Mouse (Mus musculus): ENCODE results near the gene Tbc1d7.

The Tbc1d7 gene

DNA sequence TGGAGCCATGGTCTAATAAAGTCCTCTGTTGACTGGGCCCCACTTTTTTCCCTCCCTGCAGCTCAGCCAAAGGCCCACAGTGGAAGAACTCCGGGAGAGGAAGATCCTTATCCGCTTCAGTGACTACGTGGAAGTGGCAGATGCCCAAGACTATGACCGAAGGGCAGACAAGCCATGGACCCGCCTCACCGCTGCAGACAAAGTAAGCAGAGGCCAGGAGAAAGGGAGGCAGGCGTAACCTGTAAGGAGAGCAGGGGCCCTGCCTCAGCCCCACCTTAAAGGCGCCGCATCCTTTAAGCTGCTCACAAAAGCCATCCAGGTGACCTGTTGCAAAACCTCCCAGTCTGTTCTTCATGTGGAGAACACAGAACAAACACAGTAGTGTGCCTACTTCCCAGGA is 38.4 kb downstream of the Tbc1d7 start:
- DNase-seq = no peak

DNA sequence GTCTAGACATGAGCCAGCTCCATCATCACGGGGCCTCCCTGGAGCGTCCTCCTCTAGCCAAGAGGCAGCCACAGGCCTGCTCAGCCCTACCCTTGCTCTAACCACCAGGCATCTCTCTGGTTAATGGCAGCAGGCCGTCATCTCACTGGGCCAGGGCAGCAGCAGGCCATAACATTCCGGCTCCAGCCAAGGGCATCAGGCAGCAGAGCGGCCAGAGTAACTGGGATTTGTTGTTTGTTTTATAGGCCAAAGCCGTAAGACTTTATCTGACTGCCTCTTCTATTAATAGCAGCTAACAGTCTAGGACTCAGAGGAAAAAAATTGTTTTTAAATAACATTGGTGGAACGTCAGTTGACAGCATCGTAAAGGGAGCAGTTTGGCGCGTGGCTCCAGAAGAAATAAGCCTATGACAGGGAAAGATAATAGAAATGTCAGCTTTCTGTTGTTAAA is 39.5 kb downstream of the Tbc1d7 start:
- no peak for DNase-seq

GRCm38 (mm10) chr13:43130161-43130560 is 41.1 kb downstream of the Tbc1d7 start:
- DNase-seq = no peak

DNA sequence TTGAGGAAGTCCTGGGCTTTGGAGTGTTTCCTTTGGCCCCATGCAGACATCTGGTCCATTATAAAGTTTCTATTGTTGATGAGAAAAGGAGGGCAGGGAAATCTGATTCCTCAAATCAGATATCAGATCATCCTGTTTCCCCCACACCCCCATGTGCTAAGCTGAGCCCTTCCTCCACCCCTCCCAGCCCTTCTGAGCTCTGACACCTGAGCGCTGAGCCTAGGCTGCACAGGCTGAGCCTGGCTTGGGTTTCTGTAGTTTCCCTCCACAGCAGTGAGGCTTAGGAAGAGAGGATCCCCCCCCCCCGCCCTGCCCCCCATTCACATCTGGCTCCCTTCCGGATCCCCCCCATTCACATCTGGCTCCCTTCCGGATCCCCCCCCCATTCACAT is 46.6 kb downstream of the Tbc1d7 start:
- no peak for DNase-seq

- DNase-seq = no peak
Observed at GRCm38 (mm10) chr13:43123895-43124682, 47.2 kb downstream of the Tbc1d7 start.

DNA sequence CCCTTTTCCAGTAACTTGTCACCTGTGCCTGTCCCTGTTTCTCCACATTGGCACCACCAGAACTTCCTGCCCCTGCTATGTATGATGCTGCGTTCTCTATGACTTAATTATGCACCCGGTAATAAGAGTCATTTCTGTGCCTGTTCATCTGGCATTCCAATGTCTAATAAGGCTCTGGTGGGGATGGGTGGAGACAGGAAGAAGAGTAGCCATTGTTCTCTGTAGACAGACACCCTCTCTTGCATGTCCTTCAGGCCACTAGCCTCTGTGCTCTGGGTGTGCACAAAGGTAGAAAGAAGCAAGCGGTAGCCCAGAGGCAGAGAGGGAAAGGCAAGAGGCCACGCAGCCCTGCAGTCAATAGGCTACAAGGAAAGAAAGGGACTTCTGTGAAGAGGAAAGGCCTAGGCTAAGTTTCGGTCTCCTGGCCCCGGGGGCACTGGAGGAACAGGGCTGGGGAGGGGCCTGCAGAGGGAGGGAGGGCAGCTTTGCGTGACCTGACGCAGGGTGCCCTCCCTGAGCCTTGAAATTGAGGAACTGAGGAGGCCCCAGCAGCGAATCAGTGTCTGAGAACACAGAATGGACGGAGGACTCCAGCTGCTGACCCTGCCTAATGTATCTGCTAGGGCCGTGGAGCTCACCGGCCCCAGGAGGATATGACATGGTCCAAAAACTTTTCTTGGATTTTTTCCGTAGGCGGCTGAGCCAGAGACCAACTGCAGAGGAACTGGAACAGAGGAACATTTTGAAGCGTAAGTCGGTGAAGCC is 48.8 kb downstream of the Tbc1d7 start:
- DNase-seq = peak; percentile 20

DNA sequence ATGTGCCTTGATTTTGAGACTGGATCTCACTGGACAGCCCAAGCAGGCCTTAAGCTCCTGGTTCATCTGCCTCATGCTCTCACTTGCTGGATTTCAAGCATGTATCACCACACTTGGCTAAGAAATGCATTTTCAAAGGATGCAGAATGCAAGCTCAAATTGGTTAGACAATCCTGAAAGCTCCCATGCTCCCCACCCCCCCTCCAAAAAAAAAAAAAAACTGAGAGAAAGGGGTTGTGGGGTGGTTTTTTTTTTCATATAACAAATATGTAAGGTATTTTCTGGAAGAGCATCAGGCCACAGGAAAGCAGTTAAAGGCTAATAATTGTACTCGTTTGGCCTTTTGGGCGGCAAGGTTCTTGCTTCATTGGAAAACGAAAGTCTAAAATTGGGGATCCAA is 58.2 kb downstream of the Tbc1d7 start:
- DNase-seq = no peak

DNA sequence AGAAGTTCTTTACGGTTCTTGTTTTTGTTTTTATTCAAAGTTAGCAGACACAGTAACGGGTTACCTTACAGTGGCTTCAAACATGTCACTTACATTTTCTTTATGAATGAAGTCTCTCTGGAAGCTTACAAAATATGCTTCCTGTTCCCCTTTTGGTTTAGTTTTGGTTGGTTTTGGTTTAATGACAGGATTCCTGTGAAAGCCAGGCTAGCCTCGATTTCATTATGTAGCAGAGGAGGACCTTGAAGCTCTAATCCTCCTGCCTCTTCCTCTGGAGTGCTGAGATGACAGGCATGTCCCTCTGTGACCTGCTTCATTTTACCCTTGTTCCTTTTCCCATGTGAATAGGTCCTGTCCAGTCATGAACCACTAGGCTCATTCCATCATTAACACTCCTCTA is 58.6 kb downstream of the Tbc1d7 start:
- no peak for DNase-seq

GRCm38 (mm10) chr13:43112280-43112679 is 59.0 kb downstream of the Tbc1d7 start:
- no peak for DNase-seq

- DNase-seq = no peak
Observed at GRCm38 (mm10) chr13:43104496-43104895, 66.8 kb downstream of the Tbc1d7 start.

DNA sequence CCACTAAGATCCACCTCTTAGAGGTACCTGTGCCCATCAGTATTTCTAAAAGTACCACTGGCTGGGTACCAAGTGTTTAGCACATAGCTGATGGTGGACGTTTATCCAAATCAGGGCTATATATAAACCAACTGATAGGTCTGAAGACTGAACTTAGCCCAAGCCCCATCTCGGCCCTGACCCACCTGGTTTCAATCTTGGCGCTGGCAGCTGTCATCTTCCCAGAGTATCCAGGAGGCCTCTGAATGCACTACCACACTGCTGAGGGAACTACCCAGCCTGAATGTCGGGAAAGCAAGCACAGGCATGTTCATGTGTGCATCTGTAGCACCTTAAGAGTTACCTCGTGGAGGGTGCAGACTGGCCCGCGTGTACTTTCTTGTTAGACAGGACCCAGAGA is 68.4 kb downstream of the Tbc1d7 start:
- no peak for DNase-seq
